Mouse (Mus musculus): ENCODE data around the gene Mrps22. TPM values are rescaled to one million over a fixed set of nuclear protein-coding genes. Genes with fewer than 3 reads are reported as not detected.

Mrps22 gene
- total RNA-seq (2021): 10 to 100 TPM; 29.0 to 32.4 TPM
- long read RNA-seq, experiment 1, transcript Mrps22-201 (8 exons, 1,197 nt): major isoform, 16 of 30 reads
- long read RNA-seq, experiment 1, partial matches to known transcripts: 12 of 30 reads
- long read RNA-seq, experiment 1, other reads (novel, unspliced or antisense): 2 of 30 reads
- long read RNA-seq, experiment 2, transcript Mrps22-201 (8 exons, 1,197 nt): major isoform, 28 of 42 reads
- long read RNA-seq, experiment 2, partial matches to known transcripts: 12 of 42 reads
- long read RNA-seq, experiment 2, other reads (novel, unspliced or antisense): 2 of 42 reads

DNA sequence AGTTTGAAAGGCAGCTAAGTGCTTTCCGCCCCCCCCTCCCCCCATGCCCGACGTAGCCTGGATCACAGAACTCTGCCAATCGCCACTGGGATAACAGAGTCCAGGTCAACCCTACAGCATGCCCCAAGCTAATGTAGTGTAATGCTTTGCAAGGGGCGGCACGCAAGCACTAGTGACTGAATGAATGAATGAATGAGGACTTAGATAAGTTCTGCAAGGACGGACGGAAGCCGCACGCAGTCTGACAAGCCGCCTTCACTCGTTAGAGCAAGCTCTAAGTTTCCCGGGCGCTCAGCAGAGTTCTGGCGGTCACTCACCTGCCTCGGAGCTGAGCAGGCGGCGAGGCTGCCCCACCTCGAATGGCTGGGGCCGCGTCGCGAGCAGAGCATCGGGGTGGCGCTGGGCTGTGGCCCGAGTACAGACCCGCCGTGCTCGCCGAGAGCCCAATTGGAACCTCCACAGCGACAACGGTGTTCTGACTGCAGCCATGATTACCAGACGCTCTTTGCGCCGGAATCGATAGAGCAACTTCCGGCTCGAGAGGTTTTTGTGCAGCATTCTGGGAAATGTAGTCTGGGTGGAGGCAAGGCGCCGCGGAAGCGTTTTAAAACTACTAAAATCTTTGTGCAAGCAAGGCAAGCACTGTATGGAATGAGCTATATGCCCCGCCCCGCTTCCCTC, at the start of gene Mrps22:
Gene Mrps22, minus strand, starts transcription at position 505 of the 681 bp plus-strand sequence.
- TF ChIP-seq CTCF (conservative IDR thresholded peaks at IDR 0.05): no peak
- H3K4me3 ChIP-seq: peak within 1 kb of the TSS; percentile 89
- DNase-seq (ENCODE audit: low spot score in 2 of 2): peak; percentile 75 to 82
- H3K27ac ChIP-seq: peak within 1 kb of the TSS; percentile 84

GRCm38 (mm10) chr9:98650547-98650946, 49.1 kb upstream of the Mrps22 start:
- no peak for TF ChIP-seq CTCF (conservative IDR thresholded peaks at IDR 0.05)
- H3K4me3 ChIP-seq: no peak overlapping the region
- no peak for DNase-seq (ENCODE audit: low spot score in 2 of 2)
- no peak overlapping the region for H3K27ac ChIP-seq

DNA sequence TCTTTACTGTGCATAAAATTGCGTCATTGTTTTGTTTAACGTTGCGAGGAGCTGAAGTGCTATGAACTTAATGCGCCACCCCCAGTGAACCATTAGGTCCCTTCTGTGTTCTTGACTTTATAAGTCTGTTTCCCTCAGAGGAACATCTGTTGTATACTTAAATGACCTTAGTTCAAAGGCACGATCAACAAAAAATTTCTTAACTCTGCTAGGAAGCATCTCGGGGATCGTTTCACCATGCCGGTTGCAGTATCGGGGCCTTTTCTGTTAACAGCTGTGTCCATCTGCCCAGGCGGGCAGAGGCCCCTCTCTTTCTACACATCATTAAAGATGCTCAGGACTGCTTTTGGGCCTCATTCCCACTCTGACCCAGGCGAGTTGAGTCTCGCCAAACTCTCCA, 46.0 kb upstream of the Mrps22 start:
- H3K4me3 ChIP-seq: no peak overlapping the region

GRCm38 (mm10) chr9:98645750-98646149, 44.3 kb upstream of the Mrps22 start:
- TF ChIP-seq CTCF (conservative IDR thresholded peaks at IDR 0.05): peak; percentile 98
- no peak overlapping the region for H3K27ac ChIP-seq
- peak; percentile 73 to 82 for DNase-seq (ENCODE audit: low spot score in 2 of 2)
- H3K4me3 ChIP-seq: no peak overlapping the region

More for the DNA sequence above, 46.0 kb upstream of the Mrps22 start:
- no peak overlapping the region for H3K27ac ChIP-seq
- DNase-seq (ENCODE audit: low spot score in 2 of 2): no peak
- TF ChIP-seq CTCF (conservative IDR thresholded peaks at IDR 0.05): no peak

GRCm38 (mm10) chr9:98642126-98642525, 40.7 kb upstream of the Mrps22 start:
- no peak for DNase-seq (ENCODE audit: low spot score in 2 of 2)
- no peak for TF ChIP-seq CTCF (conservative IDR thresholded peaks at IDR 0.05)

GRCm38 (mm10) chr9:98633287-98634162, 32.1 kb upstream of the Mrps22 start:
- no peak for DNase-seq (ENCODE audit: low spot score in 2 of 2)
- no peak overlapping the region for H3K27ac ChIP-seq
- H3K4me3 ChIP-seq: no peak overlapping the region
- no peak for TF ChIP-seq CTCF (conservative IDR thresholded peaks at IDR 0.05)

More at GRCm38 (mm10) chr9:98642126-98642525, 40.7 kb upstream of the Mrps22 start:
- H3K27ac ChIP-seq: no peak overlapping the region
- no peak overlapping the region for H3K4me3 ChIP-seq

DNA sequence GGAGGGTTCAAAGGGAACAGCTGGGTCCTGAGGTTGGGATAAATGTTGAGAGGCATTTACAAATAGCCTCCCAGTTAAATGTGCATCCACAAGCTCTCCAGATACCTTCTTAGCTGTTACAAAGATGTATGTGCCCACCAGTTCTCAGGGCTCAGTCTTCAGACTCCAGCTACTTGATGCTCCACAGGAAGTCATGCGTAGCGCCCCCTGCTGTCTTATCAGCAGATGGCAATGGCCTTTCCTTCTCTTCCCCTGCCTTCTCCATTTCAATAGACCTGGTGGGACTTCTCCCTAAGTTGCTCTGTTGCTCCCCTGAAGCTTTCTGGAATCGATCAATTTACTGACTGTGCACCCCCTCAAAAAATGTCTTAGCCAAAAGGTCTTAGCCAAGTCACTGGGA, 27.0 kb upstream of the Mrps22 start:
- TF ChIP-seq CTCF (conservative IDR thresholded peaks at IDR 0.05): peak; percentile 57
- DNase-seq (ENCODE audit: low spot score in 2 of 2): no peak
- H3K4me3 ChIP-seq: no peak overlapping the region
- no peak overlapping the region for H3K27ac ChIP-seq

DNA sequence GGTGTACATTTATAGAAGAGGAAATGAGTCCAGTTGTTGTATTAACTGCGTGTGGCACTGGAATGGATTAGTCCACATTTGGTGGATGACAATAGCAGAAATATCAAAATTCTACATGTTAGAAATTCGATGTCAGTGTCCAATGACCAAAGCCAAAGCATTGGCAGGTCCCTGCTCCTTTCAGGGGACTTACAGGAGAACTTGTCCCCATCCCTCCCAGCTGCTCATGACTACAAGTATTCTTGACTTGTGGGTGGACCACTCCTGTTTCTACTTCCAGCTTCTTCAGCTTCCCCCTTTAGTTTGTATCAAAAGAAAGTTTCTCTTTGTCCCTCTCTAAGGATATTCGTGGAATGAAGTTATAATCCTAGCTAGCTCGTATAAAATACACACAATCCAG, 3.4 kb upstream of the Mrps22 start:
- TF ChIP-seq CTCF (conservative IDR thresholded peaks at IDR 0.05): no peak
- no peak for DNase-seq (ENCODE audit: low spot score in 2 of 2)
- no peak overlapping the region for H3K27ac ChIP-seq
- no peak overlapping the region for H3K4me3 ChIP-seq

GRCm38 (mm10) chr9:98601837-98602359, 438 bp upstream of the Mrps22 start:
- no peak for DNase-seq (ENCODE audit: low spot score in 2 of 2)
- TF ChIP-seq CTCF (conservative IDR thresholded peaks at IDR 0.05): no peak
- H3K27ac ChIP-seq: peak overlapping the region; percentile 84
- H3K4me3 ChIP-seq: peak overlapping the region; percentile 89

GRCm38 (mm10) chr9:98600094-98600493, 1.4 kb downstream of the Mrps22 start:
- no peak overlapping the region; the same call in 1 of the 2 replicates for H3K4me3 ChIP-seq
- TF ChIP-seq CTCF (conservative IDR thresholded peaks at IDR 0.05): no peak
- no peak for DNase-seq (ENCODE audit: low spot score in 2 of 2)

GRCm38 (mm10) chr9:98583852-98584251, 17.6 kb downstream of the Mrps22 start:
- H3K27ac ChIP-seq: no peak overlapping the region
- H3K4me3 ChIP-seq: no peak overlapping the region
- TF ChIP-seq CTCF (conservative IDR thresholded peaks at IDR 0.05): no peak
- no peak for DNase-seq (ENCODE audit: low spot score in 2 of 2)

More at GRCm38 (mm10) chr9:98600094-98600493, 1.4 kb downstream of the Mrps22 start:
- no peak overlapping the region for H3K27ac ChIP-seq
